ENCODE assay signal across 17 mouse cellular contexts in genomic region chr8:94705581-94706245, GRCm38 (mm10). TPM values are rescaled to one million over a fixed set of nuclear protein-coding genes. Genes with fewer than 3 reads are reported as not detected.
"Had no signal": no experiment of that assay in that cellular context is flagged by ENCODE, and none has a peak within 500 bp of the region (broad histone marks: within the 10 kb centered on the region; RNA-seq: fewer than 3 reads in every experiment).

No protein-coding gene starts in this region.

- ATAC-seq: midbrain, embryonic 15.5 days had no signal

- H3K36me3 ChIP-seq: kidney, embryonic 15.5 days; limb, embryonic 15.5 days; liver, embryonic 13.5 days; midbrain, embryonic 15.5 days; neural tube, embryonic 13.5 days had no signal

- H3K9me3 ChIP-seq: kidney, embryonic 15.5 days; limb, embryonic 15.5 days; liver, embryonic 13.5 days; midbrain, embryonic 15.5 days; neural tube, embryonic 13.5 days had no signal

- H3K4me2 ChIP-seq: kidney, embryonic 15.5 days; limb, embryonic 15.5 days had no signal

- H3K4me1 ChIP-seq: neural tube, embryonic 13.5 days had no signal

- DNase-seq: kidney, adult 11 months; kidney, postnatal 14 days; liver, embryonic 13.5 days; lung, adult 18-20 months; retina, postnatal 1 day; right cerebral cortex, postnatal 4 days; spleen, adult 18-20 months; thymus, adult 18-20 months; thymus, postnatal 14 days had no signal

- H3K4me3 ChIP-seq: kidney, embryonic 15.5 days; left cerebral cortex, adult 2 months; limb, embryonic 15.5 days; liver, embryonic 13.5 days had no signal

- H3K27ac ChIP-seq: kidney, embryonic 15.5 days; limb, embryonic 15.5 days; liver, embryonic 13.5 days had no signal

- H3K27me3 ChIP-seq: kidney, embryonic 15.5 days; limb, embryonic 15.5 days; midbrain, embryonic 15.5 days; neural tube, embryonic 13.5 days had no signal

- H3K9ac ChIP-seq: kidney, embryonic 15.5 days; limb, embryonic 15.5 days; liver, embryonic 13.5 days; midbrain, embryonic 15.5 days; neural tube, embryonic 13.5 days had no signal

RNA-seq across cellular contexts. Expression of gene Ccl22, which starts 39.7 kb away (rescaled TPM):
- polyA plus RNA-seq: kidney, embryonic 15.5 days; limb, embryonic 11.5 days; limb, embryonic 15.5 days; lung, embryonic 16.5 days; neural tube, embryonic 13.5 days; stomach, embryonic 14.5 days had no signal
